Mouse (Mus musculus) adrenal gland, postnatal 36 days (tissue): ENCODE measurements at regions not wholly inside any gene's neighbourhood (a gene's known extent, or its start where the extent isn't known, plus 50 kb on each side); places are given as distances from the start of the nearest gene placed in this dataset.
A peak's percentile ranks its signal among the peaks of the same experiment; 100 is the strongest.

ENCODE experiments used
- DNase-seq, 2 experiments: peaks; one replicate each; pipeline ENCODE4 v3.0.0; 2021; ENCODE audit warnings: mixed read lengths in 1 of 2

DNA sequence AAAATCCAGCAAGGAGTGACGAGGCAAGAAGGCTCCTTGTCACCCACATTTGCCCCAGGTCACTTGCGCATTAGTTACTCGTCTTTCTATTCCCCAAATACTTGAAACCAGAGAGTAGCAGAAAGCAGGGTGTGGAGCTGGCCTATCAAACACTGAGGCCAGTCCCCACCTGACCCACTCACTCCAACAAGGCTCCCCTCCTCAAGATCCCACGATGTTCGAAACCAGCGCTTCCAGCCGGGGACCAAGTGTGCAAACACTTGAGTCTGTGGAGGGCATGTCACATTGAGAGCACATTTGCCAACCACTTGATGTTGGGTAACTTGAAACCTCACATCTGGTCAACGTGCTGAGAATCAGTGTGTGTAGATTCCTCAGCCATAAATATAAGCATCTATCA is 148.4 kb upstream of the Sdk2 start:
- no peak for DNase-seq

DNA sequence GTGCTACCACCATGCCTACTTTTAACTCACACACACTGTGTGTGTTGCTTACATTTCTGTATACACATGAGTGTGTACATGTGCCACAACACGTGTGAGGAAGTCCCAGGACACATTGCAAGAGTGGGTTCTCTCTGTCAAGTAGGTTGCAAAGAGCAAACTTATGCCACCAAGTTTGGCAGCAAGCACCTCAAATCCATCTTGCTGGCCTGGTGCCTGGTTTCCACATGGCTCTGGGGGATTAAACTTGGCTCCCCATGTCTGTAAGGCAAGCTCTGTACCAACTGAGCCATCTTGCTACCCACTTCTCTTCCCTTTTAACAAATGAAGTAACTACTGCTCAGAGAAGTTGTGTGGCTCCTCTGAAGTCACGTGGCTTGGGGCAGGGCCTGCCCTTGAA is 145.3 kb upstream of the Sdk2 start:
- peak in 1 of 2 experiments; percentile 6 for DNase-seq

DNA sequence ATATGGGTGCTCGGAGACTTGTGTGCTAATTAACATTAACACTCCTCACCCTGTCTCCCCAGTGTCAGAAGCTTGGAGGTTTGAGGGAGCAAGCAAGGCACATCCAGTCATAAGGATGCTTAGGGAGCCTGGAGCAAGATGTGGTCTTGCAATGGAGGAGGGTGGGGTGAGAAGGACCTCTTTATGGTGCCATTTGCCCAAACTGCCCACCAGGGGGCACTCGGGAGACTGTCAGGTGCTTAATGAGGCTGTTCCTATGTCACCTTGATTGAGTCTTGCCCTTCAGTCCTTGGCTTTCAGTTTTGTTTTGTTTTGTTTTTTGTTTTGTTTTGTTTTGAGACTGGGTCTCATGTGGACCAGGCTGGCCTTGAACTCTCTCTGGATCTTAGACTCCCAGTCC is 138.3 kb upstream of the Sdk2 start:
- peak; percentile 59 to 81 for DNase-seq

DNA sequence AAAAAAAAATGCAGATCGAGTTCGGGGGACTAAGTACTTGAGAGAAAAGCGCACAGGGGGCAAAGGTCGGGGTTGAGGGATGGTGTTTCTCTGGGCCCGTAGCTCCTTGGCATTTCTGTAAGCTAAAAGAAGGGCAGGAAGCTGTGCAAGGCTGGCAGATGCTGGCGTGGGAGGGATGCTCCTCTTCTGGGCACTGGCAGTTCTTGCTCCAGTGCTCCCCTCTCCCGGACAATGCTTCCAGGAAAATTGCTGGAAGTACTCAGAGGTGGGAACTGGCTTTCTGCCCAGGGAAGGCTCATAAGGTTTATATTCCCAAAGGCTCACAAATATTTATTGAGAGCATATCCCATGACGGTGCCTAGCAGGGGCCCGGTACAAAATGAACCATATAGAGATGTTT is 136.6 kb upstream of the Sdk2 start:
- no peak for DNase-seq

DNA sequence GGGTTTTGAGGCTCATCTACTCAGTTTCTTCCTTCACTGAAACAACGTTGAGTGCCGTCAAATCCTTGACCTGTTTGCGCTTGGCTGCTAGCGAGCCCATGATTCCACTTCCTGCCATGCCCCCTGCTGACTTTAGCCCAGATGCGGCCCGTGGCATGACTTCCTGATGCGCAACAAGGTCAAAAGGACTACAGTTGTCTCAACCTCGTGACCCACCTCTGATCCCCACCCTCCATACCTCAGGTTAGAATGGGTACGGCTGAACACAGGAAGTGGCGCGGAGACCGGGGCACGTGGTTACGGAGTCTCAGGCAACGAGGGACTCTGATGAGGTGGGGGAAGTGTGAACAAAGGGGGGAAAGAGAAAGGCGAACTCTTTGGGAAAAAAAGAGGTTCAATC is 135.6 kb upstream of the Sdk2 start:
- DNase-seq: no peak

DNA sequence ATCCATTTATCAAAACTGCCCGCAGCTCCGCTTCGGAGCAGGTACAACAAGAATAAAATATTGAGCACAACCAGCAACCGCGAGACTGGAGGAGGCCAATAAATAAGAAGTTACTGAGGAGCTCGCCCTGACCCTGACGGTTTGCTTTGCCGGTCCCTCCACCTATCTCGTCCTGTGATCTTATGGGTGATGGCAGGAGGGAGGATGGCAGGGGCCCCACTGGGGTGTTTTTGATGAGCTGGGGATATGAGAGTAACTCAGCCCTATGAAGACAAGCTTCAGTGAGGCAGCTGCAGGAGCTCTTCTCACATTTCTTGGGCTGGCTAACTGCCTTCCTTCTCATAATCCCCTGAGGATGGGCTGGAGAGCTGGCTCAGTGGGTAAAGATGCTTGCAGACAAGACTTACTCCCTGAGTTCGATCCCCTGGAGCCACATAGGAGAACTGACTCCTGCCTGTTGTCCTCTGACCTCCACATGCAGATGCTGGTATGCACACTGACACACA is 132.3 kb upstream of the Sdk2 start:
- no peak for DNase-seq

DNA sequence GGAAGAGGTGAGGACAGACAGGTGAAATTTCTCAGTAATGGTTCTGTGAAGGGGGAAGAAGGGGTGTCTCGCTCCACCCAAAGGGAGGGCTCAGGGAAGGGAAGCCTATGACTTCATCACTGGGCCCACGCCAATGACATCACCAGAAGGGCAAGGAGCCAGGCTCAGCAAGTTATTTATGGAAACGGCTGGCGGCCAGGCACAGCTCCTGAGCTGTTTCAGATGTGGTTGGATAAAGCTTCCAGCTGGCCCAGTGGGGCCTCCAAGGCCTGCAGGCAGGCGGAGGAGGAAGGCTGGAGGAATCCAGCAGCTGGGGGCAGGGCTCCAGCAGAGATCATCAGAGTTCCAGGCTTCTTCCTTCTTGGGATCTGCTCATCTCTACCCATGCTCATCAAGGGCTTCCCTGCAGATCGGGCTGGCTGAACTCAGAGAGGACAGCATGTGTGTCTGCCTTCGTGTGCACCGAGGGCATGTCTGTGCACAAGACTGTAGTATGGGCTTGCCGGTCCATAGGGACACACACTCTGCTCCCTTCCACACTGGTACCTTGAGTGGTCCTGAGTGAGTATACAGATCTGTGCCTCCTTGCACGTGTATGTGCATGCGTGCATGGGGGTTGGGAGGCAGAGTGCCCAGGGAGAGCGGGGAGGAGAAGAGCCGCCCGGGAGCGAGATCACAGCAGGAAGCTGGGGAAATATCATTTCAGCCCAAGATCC is 131.6 kb upstream of the Sdk2 start:
- peak; percentile 91 to 94 for DNase-seq

DNA sequence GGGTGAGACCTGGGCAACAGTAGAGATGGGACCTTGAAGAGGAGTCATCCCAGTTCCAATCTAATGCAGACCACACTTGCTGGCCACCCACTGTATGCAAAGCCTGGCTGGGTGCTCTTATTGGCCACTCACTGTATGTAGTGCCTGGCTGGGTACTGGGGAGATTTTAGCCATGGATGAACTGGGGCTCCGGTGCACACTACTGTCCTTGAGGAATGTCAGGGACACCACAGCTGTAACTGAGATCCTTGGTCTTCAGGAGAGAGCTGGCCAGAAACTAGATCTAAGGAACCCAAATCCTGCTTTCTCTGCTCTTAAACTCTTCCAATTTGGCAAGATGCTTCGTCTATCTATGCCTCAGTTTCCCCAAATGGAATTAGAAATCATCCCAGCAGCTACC is 128.4 kb upstream of the Sdk2 start:
- DNase-seq: no peak

DNA sequence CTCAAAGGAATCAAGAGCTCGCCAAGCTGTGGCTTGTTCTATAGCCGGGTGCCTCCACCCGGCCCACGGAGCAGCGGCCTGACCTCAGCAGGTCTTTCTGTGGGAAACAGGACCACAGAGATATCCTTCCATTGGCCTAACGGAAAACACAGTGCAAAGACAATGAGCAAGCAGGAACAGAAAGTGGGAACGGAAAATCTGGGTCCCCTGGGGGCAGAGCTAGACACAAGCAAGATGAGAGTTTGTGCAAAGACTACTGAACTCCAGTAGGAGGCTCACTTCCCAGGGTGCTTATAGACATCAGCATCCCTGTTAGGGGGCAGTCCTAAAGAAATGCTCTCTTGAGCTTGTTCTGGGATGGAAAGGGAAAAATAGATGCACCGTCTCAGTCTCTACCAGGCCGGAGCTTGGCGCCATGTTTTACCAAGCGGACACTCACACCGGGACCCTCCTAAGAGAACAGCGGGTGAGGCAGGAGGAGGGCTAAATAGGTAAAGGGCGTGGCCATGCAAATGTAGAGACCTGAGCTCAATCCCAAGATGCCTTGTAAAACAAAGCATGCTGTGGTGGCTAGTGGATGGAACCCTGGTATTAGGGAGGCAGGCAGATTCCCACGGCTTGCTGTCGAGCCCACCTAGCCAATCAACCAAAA is 127.3 kb upstream of the Sdk2 start:
- DNase-seq: no peak

DNA sequence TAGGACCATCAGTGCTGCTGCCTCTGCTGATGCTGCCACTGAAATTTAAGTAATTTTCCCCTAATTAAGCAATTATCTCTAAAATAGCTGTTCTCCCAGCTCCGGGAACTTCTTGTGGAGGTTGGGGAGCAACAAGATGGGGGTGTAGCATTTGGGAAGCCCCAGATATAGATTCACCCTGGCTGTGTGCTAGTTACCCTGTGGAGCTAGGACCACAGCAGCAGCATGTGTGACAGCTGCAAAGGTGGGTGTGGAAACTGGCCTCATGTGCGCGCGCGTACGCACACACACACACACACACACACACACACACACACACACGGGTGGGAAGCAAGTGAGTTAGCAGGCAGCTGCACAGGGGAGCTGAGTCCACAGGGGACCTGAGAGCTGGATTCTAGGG is 126.2 kb upstream of the Sdk2 start:
- DNase-seq: no peak

DNA sequence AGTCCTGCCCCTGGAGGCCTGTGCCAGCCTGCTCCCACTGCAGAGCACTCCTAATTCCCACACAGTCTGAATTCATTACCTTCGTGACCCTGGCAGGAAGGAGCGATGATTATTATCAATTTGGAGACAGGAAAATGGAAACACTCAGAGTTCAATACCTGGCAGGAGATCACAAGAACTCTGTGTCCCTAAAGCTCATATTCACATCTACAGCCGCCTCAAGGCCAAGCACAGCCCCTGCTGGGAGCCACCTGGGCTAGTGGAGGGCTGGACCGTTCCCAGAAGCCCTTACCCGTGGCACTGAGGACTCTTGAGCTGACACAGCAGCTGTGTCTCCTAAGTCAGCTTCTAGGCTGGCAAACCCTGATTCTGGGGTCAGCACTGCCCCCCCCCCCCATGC is 124.8 kb upstream of the Sdk2 start:
- DNase-seq: no peak

DNA sequence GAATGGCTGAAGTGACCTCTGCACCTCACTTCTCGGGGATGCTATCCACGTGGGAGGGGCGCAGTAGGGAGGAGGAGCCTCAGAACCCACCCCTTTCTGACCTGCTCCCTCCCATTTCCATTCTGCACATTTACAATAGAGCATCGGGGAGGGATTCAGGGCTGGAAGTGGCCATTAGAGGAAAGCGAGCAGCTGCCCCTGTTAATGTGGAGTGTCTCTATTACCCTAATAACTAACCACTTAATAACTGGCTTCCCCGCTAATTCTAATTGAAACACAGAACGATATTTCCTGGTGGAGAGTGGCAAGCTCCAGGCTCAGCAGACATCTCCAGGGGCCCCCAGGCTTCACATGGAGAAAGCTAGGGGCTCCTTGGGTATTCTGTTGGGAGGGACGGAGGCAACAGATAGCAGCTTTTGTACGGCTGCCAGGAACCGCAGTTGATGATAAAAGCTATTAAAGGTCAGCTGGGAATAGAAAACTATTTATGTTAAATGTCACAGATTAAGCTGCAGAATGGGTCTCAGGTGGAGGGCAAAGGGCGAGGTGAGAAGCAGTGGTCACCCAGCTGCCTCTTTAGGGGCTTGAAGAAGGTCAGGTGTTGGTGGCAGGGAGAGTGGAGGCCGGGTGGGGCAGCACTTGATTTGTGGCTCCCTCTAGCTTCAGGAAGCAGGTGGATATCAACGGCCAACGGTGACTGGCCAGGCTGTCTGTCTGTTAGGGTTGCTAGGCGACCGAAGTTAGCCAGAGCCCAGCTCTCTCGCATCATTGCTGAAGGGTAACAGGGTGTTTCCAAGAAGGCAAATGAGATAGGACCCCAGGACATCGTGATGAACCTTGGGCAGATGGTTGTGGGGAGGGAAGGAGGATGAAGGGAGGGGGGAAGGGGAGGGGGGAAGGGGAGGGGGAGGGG is 118.4 kb upstream of the Sdk2 start:
- peak; percentile 69 to 76 for DNase-seq

DNA sequence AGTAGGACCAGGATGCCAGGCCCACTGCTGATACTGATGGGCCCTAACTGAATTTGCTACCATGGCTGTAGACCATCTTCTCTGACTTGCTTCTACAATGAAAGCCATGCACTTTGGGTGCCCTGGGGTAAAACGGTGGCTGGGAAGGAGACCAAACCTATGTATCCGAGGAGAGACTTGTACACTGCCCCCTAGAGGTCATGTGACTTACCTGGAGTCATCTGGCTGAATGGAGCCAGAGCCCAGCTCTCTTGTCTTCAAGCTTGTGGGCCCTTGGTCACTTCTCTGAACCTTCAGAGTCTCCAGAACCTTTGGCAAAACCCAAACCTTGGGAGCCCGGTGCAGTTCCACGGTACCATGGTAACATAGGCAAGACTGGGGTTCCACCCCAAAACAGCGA is 117.6 kb upstream of the Sdk2 start:
- no peak for DNase-seq

DNA sequence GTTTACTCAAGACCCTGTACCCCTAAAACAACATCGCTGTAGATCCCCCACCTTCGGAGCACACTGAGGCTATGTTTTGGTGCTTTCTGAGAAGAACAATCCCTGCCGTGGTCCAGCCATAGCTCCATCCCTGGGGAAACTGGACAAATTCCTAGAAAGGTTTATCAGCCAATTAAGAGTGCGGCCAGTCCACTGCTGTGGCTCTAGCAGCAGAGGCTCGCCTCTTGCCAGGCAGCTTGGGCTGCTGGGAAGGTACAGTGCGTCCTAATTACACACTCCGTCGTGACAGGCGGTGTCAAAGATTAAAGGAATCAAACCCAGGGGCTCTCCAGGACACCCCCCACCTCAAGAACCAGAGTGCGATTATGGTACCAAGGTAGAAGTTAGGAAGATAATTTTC is 116.4 kb upstream of the Sdk2 start:
- no peak for DNase-seq

DNA sequence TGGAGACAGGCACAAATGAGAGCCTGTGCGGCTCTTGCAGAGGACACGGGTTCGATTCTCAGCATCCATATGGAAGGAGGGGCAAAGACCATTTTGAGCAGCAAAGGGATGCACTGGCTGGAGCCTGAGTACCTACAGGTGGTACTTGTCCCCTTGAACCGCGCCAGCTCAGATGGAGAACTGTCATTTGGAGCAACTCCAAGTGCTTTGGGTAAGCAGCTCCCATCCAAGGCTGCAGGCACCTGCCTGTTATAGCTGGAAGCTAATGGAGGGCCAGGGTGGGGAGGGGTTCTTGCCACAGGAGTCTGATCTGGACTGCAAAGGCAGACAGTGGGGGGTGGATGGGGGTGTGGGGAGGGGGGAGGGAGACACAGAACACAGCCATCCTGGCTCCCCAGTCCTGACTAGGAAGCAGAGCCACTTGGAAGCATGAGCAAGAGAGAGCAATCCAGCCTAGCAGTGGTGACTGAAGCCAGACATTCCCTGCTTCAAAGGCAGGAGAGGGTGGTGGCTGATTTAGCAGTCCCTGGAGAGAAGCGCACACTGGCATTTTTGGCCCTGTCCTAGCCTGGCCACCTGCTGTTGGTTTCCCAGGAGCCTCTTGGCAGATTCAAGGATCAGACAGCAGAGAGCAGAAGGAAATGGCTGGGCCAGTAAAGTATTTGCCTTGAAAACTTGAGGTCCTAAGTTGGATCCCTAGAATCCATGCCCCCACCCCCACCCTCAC is 112.1 kb upstream of the Sdk2 start:
- no peak for DNase-seq

DNA sequence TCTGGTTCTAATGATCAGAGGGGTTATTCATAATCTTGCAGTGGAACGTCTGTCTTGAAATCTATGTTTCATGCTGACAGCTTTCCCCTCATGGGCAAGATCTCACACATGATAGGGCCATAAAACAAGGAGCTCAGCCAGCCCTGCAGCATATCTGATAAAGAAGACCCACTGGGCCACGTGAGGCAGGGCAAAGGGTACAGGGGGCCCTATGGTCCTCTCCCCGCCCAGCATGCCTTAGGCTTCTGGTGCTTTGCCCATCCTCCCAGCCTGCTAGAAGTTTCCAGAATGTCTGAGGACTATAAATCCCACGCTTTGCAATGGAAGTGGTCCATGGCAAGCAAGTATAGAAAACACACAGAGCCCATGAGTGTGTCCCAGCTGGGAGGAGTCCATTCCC is 110.9 kb upstream of the Sdk2 start:
- DNase-seq: no peak

DNA sequence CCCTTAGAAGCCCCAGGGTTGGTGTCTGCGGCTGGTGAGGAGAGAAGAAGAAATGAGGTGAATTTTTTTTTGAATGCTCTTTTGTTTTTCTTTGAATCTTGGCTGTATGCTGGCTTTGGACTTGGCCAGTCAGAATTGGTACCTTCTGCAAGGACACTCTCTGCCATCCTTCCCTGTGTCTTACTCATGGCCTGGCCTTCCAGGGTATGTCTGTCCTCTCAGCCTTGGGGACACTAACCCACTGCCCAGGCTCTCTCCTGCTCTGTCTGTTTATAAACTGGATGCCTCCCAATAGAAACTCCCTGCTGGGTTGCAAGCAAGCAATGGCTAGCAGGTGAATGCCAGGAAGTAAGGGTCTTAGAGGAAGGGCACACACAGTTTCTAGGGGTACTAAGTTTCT is 110.4 kb upstream of the Sdk2 start:
- DNase-seq: peak; percentile 60 to 62

DNA sequence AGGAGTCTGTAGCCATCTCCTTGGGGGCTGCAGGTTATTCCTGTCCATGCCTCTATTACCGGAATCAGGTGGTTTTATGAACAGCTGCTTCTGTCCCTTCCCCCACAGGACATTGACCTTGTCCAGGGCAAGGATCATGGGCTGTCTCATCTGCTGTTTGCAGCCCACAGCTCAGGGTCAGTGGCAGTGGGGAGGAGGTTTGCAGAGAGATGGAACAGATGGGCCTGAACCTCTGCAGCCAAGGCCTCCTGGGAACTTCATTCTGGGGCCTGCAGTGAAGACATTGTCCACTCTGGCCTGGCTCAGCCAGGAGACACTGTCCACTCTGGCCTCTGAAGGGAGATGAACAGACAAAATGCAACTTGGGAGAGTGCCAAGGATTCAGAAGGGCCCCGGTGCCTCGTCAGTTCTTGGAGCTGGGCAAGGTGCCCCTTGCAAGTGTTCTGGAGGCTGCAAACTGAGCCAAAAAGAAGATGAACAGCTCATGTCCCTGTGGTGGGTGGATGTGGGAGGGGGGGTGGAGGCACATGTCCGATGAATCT is 109.9 kb upstream of the Sdk2 start:
- peak; percentile 73 to 74 for DNase-seq

DNA sequence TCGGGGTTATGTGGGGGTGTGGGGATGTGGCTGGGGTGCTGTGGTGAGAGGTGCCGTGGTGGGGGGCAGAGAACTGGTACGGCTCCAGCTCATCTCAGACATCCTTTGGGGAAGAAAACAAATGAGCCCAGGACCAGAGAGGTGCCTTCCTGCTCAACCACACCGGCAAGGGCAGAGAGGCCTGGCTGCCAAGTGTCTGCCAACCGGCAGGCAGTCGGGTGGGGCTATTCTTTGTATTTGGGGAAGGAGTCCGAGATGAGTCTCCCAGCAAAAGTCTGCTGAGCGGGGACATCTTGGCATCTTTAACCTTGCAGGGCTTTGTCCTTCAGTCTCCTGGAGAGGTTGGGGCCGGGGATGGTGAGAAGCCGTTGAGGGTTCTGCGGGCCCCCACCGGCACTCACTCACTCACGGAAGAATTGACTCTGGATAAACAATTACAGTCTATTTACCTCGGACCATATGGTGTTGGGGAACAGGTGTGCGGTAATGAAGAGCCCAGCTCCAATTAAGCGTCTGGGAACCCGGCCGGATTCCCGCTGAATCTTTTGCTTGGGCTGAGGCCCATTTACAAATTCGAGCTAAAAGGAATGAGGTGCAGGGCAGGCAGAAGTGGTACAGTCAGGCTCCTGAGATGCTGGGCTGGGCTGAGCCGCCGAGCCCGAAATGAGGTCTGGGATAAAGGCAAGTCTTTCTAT is 108.7 kb upstream of the Sdk2 start:
- DNase-seq: no peak

DNA sequence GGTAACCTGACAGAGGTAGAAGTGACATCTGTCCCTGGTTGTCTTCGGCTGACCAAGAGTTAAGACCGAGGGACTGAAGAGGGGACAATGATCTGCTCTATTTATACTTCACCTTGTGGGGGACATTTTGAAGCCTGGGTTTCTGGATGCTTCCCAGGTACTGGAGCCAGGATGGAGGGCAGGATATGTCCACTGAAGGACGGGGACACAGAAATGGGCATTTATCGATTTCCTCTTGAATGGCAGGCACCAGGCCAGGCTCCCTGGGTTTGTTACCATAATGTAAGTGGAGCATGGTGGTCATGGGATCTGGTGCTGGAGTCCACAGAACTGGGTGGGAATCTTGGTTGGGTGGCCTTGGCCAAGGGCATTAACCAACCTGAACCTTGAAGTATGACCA is 108.0 kb upstream of the Sdk2 start:
- no peak for DNase-seq

DNA sequence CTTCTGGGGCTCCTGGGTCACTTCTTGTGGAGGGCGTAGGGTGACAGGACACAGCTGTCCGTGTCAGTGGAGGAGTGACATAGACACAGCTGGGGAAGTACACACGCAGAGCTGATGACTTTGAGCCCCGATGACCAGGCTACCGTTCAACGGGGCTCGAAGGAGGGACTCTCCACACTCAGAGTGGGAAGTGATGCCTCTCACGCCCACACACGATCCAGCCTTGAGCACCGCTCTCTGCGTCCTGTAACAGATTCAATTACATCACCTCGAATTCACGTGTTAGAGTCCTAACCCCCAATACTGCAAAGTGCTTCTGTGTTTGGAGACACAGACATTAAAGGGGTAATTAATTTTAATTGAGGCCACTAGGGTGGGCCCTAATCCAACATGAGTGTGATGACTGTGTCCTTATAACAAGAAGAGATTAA is 101.4 kb upstream of the Sdk2 start:
- DNase-seq: no peak
